In the genomic region with DNA sequence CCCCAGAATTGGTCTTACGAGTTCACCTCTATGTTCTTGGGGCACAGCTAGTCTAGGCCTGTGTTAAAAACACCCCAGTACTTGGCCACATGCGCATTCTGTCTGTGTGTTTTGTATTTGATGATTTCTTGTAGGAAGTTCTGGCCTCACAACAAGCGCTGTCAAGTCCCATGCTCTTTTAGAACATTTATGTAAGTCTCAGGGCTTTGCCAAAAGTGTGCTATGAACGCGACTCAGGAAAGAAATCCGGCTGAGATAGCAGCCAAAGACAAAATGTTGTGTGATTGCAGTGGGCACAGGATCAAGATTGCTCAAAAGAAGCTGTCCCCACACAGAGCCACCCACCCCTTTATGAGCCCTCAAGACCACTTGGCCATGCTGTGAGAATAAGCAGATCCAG, we compare ENCODE assay signal across 15 mouse cellular contexts. TPM values are rescaled to one million over a fixed set of nuclear protein-coding genes. Genes with fewer than 3 reads are reported as not detected.
A peak's percentile ranks its signal among the peaks of the same experiment; 100 is the strongest.
DNase-seq lines count a peak whose midpoint lies in the region.
"Had no signal": no experiment of that assay in that cellular context is flagged by ENCODE, and none has a peak within 500 bp of the region (broad histone marks: within the 10 kb centered on the region; RNA-seq: fewer than 3 reads in every experiment).

No protein-coding gene starts in this region.

- DNase-seq in adrenal gland, adult (ENCODE audit: inconsistent age in 2 of 2, low spot score in 1 of 2): peak; percentile 21 to 30
- no peak for DNase-seq in adrenal gland, postnatal 36 days
- peak; percentile 40 to 76 for DNase-seq in left cerebral cortex, postnatal 14 days (ENCODE audit: low spot score in 2 of 2)
- no peak for DNase-seq in left cerebral cortex, postnatal 4 days
- DNase-seq in lung, postnatal 14 days: peak; percentile 11
- no peak for DNase-seq in lung, postnatal 4 days
- DNase-seq in brain, adult 2 months (ENCODE audit: low read depth, low spot score): peak; percentile 81
- DNase-seq: adrenal gland, postnatal 10 days; B cell, adult 2 months; cerebellum, adult 18-20 months; cerebellum, adult 9-11 months; cerebellum, postnatal 36 days; gastrocnemius, adult 2 months; gastrocnemius, postnatal 25 days had no signal

- intact Hi-C loops in left cerebral cortex, postnatal 14 days (cut with DNase I): no loop called here
- intact Hi-C loops in left cerebral cortex, postnatal 4 days (cut with DNase I): no loop called here

RNA-seq across cellular contexts. Expression of a gene that starts 17.0 kb away (rescaled TPM):
- total RNA-seq in adrenal gland, postnatal 36 days (2021): 10 to 100 TPM; 55.9 to 77.6 TPM
- total RNA-seq in left cerebral cortex, postnatal 14 days (2021): 100 to 1,000 TPM; 113 to 118 TPM
- 100 to 1,000 TPM; 146 to 169 TPM for total RNA-seq in left cerebral cortex, postnatal 4 days (2021)

RNA-seq across cellular contexts. Expression of a gene that starts 34.0 kb away (rescaled TPM):
- total RNA-seq in adrenal gland, postnatal 36 days (2021): 100 to 1,000 TPM; 112 to 175 TPM
- 10 to 100 TPM; 58.0 to 60.3 TPM for total RNA-seq in left cerebral cortex, postnatal 14 days (2021)
- total RNA-seq in left cerebral cortex, postnatal 4 days (2021): 1 to 10 TPM; 3.7 to 5.4 TPM
- total RNA-seq: G1E had no signal

Comparison
In these comparisons a context has a peak if more than half of its experiments do, and no peak if none do; other contexts are left out.
1. DNase-seq: peak in adrenal gland, adult (2 of 2), left cerebral cortex, postnatal 14 days (2 of 2), lung, postnatal 14 days (single experiment) and brain, adult 2 months (single experiment); none in adrenal gland, postnatal 36 days (0 of 2), left cerebral cortex, postnatal 4 days (single experiment) and lung, postnatal 4 days (0 of 2).
2. RNA of a gene that starts 34.0 kb away (total RNA-seq): 112 to 175 TPM in adrenal gland, postnatal 36 days and 58.0 to 60.3 TPM in left cerebral cortex, postnatal 14 days; 3.7 to 5.4 TPM in left cerebral cortex, postnatal 4 days; every median in the first group is over 4 times any median in the second.